Mouse (Mus musculus): ENCODE data around the gene Tgtp2.

DNA sequence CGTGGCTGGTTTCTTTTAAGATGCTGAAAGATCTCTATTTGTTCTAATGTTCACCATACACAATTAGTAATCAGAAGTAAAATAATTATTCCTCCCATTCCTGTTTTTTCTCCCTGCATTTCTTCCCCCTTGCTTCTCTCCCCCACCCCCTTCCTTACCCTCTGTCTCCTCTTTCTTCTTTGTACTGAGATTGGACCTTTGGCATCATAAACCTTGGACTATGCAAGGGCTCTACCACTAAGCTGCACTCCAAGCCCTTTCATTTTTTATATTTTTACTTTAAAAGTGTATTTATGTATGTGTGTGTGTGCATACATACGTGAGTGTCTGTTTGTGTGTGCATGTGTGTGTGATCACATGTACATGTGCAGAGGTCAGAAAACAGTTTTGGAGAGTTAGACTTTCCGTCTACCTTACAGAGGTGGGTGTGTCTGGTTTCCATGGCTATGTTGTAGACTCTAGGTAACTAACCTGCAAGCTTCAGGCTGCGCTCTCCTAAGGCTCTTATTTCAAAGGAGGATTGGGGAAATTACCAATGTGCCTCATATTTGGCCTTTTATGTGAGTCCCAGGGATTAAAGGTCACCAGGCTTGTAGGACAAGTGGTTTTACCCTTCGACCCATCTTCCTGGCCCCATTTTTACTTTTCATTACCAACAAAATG is 25.1 kb upstream of the Tgtp2 start:
- no peak for TF ChIP-seq GATA1 (IDR thresholded peaks at IDR 0.05; ENCODE audit: low read length)
- TF ChIP-seq TAL1 (IDR thresholded peaks at IDR 0.05; ENCODE audit: low read length): no peak
